Mouse (Mus musculus): ENCODE results near the gene Mup6. TPM values are rescaled to one million over a fixed set of nuclear protein-coding genes. Genes with fewer than 3 reads are reported as not detected.
"Not testable (repeated sequence)": the region's sequence is repeated elsewhere in the genome, so short reads cannot be mapped to it uniquely, and the experiment has no call there.

The Mup6 gene
- polyA plus RNA-seq, 1 experiment from 2014 or later, result not detected

GRCm38 (mm10) chr4:60029334-60030111, 65.4 kb downstream of the Mup6 start:
- H3K27me3 ChIP-seq; H3K9me3 ChIP-seq; H3K4me3 ChIP-seq; H3K27ac ChIP-seq (replicated peaks); H3K9ac ChIP-seq (replicated peaks); H3K36me3 ChIP-seq; H3K4me1 ChIP-seq; H3K4me2 ChIP-seq (replicated peaks); ATAC-seq (ENCODE audit: low FRiP score, low read depth): not testable (repeated sequence)
- 79% methylated on average over 13 of the region's 13 CpGs for WGBS

Other genes starting within 250 kb of the Mup6 start
- gene Inip, start 162.7 kb upstream of the Mup6 start, polyA plus RNA-seq (2016; fragmentation: Nextera tagmentation; extraction: Ambion mirVana), result 94.5 and 101 TPM in 2 replicates
- 14.5 and 18.4 TPM in 2 replicates for gene Snx30, start 158.5 kb upstream of the Mup6 start, polyA plus RNA-seq (2016; fragmentation: Nextera tagmentation; extraction: Ambion mirVana)
- not detected in 2 replicates for gene Slc46a2, start 49.2 kb upstream of the Mup6 start, polyA plus RNA-seq (2016; fragmentation: Nextera tagmentation; extraction: Ambion mirVana)
- gene Mup4, start 3.6 kb upstream of the Mup6 start, polyA plus RNA-seq (2016; fragmentation: Nextera tagmentation; extraction: Ambion mirVana), result not detected in 2 replicates
- gene Mup7, start 106.2 kb downstream of the Mup6 start, polyA plus RNA-seq (2016; fragmentation: Nextera tagmentation; extraction: Ambion mirVana), result not detected in 2 replicates
- not detected in 2 replicates for gene Mup2, start 190.0 kb downstream of the Mup6 start, polyA plus RNA-seq (2016; fragmentation: Nextera tagmentation; extraction: Ambion mirVana)